Mouse (Mus musculus): ENCODE measurements around the gene Slc25a40.

Slc25a40 gene

DNA sequence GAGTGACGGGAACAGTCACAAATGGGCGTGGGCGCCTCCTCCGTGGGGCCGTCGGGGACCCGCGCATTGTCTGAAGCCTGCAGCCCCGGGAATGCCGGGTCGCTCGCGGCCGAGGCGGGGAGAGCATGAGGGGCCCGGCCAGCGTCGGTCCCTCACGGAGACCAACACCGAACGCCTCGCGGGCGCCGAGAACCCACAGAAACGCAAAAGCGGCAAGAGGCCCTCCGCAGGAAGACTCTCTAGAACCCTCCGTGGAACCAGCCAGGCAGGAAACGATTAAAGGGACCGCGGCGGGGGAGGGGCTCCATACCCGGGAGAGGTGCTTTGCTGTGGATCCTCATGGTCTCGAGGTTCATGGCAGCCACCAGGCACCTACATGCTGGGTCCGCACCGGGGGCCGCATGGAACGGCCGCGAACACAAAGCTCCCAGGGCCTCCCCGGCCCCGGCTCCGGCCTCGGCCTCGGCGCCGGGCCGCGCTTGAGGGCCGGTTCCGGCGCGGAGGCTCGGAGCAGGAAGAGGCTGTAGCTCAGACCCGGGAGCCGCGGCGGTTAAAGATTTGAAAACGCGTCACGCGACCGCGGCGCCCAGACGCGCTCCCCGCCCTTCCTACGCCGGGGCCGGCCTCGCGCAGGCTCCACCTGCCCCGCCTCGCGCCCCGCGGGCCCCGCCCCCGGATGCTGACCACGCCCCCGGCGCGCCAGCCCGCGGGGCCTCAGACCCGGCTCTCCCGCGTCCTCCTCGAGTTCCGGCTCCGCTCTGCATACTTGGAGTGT is at the start of gene Slc25a40, which contains the start of gene Dbf4:
TSS of gene Slc25a40 (plus strand) at position 694 of the 775 bp plus-strand sequence.
TSS of gene Dbf4 (minus strand) at position 560 of the 775 bp plus-strand sequence.
- peak; percentile 83 for DNase-seq (ENCODE audit: low read depth, low spot score)

DNA sequence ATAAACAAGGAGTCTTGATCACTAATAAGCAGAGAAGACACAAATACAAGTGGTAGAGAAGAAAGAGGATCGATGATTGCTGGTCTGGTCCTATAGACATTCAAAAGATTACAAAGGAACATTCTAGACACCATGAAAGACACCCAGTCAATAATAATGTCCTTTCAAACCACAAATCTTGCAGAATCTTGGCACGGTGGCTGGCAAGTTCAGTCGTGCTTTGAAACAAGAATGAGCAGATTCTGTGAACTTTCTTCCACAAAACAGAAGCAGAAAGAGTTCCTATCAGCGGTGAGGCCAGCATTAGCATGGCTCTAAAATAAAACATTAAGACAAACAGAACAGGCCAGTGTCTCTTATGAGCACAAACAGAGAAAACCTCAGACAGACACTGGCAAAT is 49.2 kb upstream of the Slc25a40 start:
- DNase-seq (ENCODE audit: low read depth, low spot score): no peak

DNA sequence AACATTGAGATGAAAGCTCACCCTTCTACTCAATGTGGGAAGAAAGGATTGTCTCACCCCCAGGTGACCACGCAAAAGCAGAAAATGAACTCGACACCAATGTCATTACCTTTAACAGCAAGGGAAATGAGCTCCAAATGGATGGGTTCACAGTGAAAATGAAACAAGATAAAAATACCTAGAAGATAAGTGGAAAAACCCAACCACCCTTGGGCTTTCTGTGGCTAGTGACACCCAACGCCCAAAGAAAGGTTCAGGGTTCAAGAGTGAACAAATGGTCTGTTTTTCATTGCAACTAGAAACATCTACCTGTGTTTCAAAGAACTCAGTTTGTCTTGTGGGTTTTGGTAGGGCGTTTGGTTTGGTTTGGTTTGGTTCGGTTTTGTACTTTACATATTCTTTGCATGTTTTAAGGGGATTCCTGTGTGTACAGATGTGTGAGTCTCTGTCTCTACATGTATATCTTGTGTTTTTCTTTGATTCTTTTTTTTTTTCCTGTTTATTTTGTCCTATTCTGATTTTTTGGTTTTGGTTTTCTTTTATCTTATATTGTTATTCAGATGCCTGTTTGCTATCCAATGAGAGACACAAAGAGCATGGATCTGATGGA is 48.2 kb upstream of the Slc25a40 start:
- DNase-seq (ENCODE audit: low read depth, low spot score): no peak

DNA sequence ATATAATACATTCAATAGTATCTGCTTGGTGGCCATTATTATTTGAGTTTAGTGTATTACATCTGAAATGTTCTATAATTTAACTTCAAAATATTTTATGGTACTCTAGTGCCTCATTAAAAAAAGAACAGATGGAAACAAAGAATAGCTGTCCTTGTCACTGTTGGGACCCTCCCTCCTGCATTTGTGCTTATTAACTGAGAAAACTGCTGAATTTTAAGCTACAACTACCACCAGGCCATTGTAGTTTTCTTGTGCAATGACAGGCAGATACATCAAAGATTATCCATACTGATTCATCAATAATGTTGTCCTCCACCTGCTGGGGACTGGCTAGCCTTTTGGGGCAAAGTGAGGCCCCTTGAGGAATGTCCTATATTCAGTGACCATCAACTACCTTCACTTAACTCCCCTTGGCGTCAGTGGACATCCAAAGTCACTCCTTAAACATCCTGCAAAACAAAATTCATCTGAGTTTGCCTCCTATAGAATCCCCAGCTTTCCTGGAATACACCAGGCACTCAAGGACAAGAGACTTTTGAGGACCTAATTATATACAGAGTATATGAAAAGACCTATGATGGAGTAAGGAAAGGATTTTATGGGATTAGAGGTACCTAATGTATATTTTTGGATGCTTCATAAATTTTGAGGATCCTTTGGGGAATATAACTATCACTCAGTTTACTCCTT is 28.6 kb upstream of the Slc25a40 start:
- DNase-seq (ENCODE audit: low read depth, low spot score): no peak

DNA sequence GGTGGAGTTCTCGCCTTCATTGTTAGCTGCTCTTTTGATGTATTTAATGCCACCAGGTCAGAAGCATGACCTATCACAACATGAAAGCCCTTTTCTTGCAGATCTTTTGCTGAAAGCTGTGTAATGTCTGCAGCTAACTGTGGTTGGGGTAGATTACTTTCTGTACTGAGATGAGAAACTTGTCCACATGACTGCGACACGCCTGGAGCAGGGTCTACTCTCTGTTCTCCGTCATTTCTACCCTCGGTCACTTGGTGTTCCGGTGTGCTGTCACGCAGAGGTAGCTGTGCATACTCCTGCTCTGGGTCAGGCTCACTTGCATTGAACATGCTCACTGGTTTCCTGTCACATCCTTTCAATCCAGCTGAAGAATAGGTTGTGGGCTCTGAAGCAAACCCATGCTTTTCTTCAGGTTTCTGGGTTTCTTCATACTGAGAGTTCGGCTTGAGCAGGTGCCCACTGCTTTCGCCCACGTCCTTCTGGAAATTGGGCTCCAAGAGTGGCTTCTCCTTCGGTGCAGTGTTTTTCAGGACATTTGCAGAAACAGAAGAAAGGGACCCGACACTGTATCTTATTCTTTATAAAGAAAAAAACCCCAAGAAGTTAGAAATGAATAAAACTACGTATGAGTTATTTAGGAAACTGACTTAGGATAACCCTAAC is 24.9 kb upstream of the Slc25a40 start:
- DNase-seq (ENCODE audit: low read depth, low spot score): no peak

DNA sequence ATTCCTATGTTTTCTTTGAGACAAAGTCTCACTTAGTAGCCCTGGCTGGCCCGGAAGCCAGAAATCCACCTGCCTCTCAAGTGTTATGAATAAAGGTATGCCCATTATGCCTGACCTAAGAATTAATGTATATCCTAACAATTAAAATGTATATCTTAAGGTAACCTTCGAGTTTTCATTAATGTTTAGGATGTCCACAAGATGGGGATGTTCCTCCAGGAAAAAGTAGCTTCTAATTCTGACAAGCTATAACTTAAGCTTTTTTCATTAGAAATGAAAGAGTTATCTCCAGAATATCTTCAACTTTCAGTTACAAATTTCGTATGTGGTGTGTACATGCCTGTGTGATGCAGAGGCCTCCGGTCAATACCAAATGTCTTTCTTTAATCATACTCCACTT is 13.9 kb upstream of the Slc25a40 start:
- DNase-seq (ENCODE audit: low read depth, low spot score): no peak

DNA sequence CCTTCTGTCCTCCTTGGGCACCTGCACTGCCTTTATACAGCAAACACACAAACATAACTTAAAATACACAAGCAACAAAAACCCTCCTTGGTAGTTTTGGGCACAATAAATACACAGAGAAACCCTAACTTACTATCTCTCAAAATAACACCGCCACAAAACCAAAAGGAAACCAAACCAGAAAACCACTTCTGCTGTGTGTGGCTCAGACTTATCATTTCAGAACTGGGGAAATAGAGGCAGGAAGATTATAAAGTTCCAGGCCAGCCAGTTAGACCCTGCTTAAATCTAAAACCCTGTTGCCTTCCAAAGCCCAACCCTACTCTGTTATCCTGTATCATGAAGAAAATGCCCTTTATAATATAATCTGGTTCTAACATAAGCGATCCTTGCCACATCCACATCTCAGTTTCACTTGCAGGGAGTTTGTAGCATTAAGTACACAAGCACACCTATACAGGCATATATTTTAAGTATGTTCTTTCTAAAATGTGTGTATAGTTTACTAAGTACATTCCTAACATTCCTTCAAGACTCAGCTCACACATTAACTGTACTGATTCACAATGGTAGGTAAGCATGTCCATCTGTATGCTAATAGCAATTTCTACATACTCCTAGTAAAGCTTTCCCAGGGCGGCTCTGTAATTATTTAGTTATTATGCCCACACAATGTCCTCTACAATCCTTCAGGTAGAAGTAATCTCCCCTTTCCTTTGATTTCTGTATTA is 5.8 kb upstream of the Slc25a40 start:
- DNase-seq (ENCODE audit: low read depth, low spot score): no peak

DNA sequence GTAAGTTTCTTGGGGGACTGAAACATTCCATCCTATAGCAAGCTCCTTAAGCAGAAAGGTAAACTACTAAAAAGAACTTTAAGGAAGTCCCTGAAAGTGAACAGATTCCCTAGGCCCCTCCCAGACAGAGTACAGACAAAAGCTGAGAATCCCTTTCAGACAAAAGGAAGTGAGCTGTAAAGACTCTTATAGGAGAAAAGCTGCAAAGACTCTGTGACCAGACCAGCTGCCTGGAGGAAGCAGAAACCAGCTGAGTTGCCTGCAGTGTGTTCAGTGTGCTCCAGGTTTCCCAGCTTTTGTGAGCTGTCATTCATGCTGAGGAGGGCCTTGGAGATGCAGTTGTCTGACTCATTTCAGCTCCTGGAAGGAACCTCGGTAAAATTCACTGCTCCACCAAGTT is 5.2 kb upstream of the Slc25a40 start:
- DNase-seq (ENCODE audit: low read depth, low spot score): no peak

DNA sequence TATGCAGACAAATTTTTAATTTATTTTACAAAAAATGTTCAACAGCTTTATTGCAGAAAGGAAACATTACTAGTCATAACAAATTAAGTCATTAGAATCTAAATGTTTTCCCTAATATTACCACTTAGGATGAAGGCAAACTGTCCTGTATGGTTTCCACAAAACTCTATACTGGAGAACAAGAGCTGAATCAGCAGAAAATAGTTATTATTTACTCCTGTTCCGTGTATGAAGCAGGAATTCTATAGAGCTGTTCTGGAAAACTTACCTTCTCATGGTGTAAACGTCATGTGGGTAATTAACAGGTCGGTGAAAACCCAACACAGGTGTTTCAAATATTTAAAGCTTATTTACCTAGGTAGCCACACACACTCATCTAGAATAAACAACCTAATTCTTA is 1.2 kb upstream of the Slc25a40 start:
- no peak for DNase-seq (ENCODE audit: low read depth, low spot score)

DNA sequence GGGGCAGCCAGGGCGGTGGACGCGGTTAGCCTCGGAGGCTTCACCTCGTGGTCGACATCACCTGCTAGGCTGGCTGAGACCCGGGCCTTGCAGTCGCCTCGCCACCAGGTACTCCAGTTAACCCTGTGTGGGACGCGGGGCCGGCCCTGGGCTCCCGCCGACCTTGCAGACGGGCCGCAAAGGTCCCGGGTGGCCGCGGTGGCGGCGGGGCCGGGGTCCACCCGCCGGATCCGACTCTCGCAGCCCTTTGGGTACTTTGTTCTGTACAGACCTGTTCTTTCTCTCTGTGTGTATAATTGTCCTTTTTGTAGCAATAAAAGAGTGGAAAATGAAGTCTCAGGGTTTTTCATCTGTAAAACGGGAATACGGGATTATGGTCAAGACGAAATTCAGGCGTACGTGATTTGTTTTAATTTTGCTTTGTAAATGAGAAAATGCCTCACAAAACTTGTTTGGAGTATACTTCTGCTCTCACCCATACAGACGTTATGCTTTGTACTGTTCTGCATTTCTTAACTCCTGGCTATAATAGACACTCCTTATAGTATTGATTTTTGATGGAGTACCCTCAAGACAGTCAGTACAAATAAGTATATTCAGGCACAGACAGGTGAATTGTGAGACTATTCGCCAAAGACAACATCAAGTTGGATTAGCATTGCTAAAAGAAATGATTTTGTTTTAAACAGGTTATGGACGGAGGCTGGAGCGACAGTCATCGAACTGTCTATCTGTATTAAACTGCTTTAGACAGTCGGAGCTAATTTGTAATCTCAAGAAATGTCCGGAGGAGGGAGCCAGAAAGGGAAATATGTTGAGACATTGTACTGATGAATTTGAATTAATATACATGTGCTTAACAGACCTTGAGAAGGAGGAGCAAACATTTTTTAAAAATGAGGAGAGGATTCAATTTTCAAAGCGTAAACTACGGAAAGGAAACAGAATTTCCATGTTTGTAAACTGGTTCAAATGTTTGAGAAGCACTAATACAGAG is 580 bp downstream of the Slc25a40 start:
- DNase-seq (ENCODE audit: low read depth, low spot score): peak; percentile 31

DNA sequence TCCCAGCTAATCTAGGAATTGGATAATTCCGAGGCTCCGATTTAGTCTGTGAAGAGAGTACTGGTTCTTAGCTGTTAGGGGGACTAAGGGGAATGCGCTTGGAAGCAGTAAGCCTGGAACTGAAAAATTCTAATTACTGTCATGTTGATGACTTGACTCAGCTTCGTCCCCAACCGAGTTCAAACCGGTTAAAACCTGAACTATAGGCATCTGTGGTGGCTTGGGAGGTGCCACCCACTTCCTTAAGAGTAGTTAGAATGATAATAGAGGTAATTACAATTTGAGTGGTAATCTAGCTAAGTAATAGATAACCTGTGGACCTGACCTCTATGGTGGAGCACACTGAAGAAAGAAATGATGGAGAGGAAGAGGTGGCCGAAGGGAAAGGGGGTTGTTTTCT is 1.5 kb downstream of the Slc25a40 start:
- peak; percentile 29 for DNase-seq (ENCODE audit: low read depth, low spot score)

DNA sequence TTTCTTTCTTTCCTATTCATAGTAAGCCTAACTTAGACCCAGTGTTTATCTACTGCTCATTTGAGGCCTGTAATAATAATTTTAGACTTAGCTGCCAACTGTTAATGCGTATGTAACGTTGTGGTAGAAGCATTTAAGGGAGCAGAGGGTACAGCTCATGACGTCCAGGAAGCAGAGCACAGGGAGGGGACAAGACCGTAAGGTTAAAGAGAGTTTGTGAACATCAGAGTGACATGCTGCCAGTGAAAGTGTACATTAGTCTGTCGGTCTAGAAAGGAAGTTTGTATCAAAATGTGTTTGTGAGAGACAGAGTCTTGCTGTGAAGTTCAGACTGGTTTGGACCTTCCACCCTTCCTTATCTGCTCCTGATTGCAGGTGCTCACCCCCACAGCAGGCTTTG is 3.2 kb downstream of the Slc25a40 start:
- no peak for DNase-seq (ENCODE audit: low read depth, low spot score)

DNA sequence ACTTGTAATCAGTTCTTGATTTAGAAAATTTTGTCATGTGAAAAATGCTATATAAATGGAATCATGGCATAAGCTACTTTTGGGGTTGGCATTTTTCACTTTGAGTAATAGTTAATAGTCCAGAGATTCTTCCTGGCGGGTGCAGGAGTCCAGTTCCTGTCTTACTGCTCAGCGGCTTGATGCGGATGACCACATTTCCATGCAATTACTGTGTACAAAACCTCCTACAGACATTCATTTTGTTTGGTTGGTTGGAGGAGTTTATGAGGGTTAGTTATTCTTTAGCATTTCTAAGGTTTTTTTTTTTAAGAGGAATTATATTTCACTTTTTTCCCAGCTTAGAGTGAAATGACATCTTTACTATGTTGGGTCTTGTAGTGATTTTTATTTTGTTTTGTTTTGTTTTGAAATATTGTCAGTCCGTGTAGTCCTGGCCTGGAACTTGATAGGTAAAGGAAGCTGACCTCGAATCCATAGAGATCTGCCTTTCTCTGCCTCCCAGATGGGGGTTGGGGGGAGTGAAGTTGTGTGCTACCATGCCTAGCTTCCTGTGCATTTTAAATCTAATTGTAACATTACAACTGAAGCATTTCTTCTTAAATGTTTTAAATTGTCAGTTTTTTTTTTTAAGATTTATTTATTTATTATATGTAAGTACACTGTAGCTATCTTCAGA is 15.0 kb downstream of the Slc25a40 start:
- no peak for DNase-seq (ENCODE audit: low read depth, low spot score)

DNA sequence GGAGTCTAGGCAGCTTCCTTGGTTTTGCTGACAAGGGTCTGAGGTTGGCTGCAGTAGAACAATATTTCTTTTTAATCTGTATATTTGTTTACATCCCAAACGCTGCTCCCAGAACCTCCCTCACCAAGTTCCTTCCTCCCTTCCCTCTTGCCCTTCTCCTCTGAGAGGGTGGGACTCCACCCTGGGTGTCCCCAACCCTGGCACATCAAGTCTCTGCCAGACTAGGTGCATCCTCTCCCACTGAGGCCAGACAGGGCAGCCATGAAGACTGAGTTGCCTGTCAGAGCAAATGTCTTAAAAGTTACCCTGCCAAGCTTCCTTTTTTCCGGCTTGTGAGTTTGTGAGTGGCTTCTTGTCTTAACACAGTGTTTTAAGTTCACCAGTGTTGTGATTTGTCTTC is 16.4 kb downstream of the Slc25a40 start:
- DNase-seq (ENCODE audit: low read depth, low spot score): no peak

DNA sequence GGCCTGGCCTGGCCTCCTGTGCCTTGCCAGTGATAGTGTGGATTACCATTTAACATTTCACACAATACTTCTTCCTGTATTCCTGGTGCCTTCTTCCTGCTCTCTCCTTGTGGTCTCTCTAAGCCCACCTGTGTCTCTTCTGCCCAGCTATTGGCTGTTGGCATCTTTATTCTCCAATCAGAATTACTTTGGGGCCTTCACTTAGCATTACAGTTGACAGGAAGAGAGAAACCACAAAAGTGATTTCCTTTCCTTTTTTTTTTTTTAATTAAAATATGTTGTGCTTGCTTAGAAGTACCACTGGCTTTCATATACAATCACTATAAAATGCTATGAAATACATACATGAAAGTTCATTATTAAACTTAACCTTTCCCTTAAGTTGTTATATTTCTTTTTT is 32.9 kb downstream of the Slc25a40 start:
- DNase-seq (ENCODE audit: low read depth, low spot score): no peak

DNA sequence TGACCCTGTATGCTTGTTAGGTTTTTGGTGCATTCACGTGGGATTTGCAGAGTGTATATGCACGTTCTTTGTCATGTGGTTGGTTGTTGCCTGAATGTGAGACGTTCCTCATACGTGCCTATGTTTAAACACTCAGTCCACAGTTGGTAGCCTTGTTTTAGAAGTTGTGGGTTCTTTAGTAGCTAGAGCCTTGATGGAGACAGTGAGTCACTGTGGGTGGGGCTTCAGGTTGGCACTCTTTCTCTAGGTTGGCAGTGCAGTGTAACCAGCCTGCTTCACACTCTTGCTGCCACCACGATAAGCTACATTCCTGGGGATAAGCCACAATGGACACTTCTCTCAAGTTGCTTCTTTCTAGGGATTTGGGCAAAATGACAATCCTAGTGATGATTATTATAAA is 33.9 kb downstream of the Slc25a40 start:
- no peak for DNase-seq (ENCODE audit: low read depth, low spot score)

DNA sequence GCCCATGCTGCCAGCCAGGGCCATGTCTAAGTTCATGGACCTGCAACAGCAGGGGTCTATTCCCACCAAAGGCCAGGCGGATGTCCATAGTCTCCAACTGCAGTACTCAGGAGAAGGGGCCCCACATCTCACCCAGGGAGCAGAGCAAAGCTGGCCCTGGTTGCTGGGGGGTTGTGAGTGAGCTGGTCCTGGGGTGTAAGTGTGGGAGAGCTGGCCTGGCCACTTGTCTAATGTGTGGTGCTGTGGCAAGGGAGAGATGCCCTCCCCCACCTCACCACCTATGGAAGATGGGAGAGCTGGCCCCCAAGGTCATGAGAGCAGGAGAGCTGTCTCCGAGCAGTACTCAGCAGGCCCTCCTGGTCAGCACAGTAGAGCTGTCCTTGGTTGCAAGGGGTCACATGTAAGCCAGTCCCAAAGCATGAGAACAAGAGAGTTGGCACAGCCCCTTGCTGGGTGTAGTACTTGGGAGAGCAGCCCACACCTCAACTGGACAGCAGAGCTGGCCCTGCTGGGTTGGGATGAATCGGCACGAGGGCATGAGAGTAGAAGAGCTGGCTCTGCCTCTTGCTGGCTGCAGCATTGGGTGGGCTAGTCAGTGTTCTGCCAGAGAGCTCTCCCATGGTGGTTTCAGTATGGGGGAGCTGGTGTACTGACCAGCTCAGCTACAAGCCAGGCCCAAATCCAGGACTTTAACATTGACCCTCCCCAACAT is 65.5 kb downstream of the Slc25a40 start:
- no peak for DNase-seq (ENCODE audit: low read depth, low spot score)

DNA sequence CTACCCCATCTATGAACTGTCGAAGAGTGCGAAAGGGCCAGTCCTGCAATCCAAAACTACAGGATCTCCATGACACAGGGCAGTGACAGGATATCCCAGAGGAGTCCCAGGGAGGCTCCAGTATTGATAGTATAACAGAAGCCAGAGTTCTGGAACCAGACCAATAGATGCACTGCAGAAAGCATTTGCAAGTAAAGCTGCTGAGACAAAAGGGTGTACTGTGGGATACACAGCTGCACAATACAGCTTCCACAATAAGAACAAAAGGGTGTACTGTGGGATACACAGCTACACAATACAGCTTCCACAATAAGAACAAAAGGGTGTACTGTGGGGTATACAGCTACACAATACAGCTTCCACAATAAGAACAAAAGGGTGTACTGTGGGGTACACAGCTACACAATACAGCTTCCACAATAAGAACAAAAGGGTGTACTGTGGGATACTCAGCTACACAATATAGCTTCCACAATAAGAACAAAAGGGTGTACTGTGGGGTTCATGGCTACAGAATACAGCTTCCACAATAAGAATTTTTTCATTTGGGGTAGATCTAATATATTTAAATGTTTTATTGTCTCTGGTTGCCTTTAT is 66.1 kb downstream of the Slc25a40 start:
- no peak for DNase-seq (ENCODE audit: low read depth, low spot score)

Measured in c-Kit-negative CD71-positive TER-119-positive erythroid progenitor cells, embryonic 14.5 days (primary cell).